8 mouse cellular contexts compared by ENCODE assay signal in the genomic region with DNA sequence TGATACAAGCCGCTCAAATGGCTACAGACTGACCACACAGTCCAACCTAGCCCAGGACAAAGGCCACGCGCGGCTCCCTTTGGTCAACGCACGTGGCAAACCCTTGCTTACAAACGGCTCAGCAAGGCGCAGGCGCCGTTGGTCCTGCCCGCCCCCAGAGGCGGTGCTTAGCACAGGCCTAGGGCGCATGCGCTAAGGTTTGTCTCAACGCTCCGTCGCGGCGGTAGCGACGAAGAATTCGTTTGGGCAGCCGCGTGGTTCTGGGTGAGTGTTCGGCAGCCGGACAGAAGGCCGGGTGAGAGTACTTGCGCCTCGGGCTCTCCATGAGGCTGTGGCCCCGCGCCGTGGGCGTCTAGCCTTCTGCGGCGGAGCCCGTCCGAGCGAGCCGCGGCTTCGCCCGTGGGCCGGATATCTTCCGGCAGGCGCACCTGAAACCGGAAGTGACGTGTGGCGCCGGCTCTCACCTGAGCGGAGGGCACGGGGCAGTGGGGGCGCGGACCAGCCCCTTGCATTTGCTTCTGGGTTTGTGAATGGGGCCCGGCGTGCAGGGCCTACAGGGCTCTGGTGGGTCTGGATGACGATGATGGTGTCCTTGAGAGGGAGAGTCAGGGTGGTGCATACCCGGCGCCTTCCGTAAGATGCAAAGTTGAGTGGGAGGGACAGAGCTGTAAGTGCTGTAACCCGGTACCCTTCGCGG. TPM values are rescaled to one million over a fixed set of nuclear protein-coding genes. Genes with fewer than 3 reads are reported as not detected.
DNase-seq lines count a peak whose midpoint lies in the region; ATAC-seq and TF ChIP-seq lines count a peak whose summit lies in the region.

A gene (plus strand): TSS at position 186 of the 697 bp plus-strand sequence.

- no peak for TF ChIP-seq EP300 in ES-Bruce4 (IDR thresholded peaks at IDR 0.05; ENCODE audit: insufficient read depth, low read depth, low read length)

- intact Hi-C loops in heart, postnatal 25 days (cut with DNase I), result no loop called here

- WGBS in forebrain, embryonic 14.5 days, result under 1% methylated on average over 60 of the region's 62 CpGs
- WGBS in lung, adult 2 months, result under 1% methylated on average over 62 of the region's 62 CpGs

- H3K4me1 ChIP-seq in ES-Bruce4 (ENCODE audit: control insufficient read depth, insufficient read depth, low read length), result no peaks in the 10 kb centered on the region
- H3K4me1 ChIP-seq in forebrain, embryonic 14.5 days (ENCODE audit: control insufficient read depth, insufficient read depth, low read length), result 0 out of 2 replicates have a peak, but pooled peaks cover 6% of the 10 kb centered on the region
- peaks cover 9% of the 10 kb centered on the region for H3K4me1 ChIP-seq in lung, adult 2 months (ENCODE audit: control insufficient read depth, insufficient read depth, low read length)

- peak within 1 kb of the TSS; percentile 52 for H3K9ac ChIP-seq in ES-Bruce4 (ENCODE audit: low read depth, poor library complexity, severe bottlenecking)
- H3K9ac ChIP-seq in forebrain, embryonic 14.5 days (ENCODE audit: low read length), result peak within 1 kb of the TSS; percentile 79

- H3K36me3 ChIP-seq in ES-Bruce4 (ENCODE audit: control insufficient read depth, insufficient read depth, low read length, poor library complexity, severe bottlenecking), result no peaks in the 10 kb centered on the region
- peaks cover 19% of the 10 kb centered on the region for H3K36me3 ChIP-seq in forebrain, embryonic 14.5 days (ENCODE audit: control insufficient read depth, insufficient read depth, low read length)

- peak; percentile 89 for ATAC-seq in cerebellum, adult (ENCODE audit: insufficient number of reproducible peaks, low FRiP score, low TSS enrichment)
- ATAC-seq in forebrain, embryonic 14.5 days, result peak; percentile 97
- peak; percentile 73 for ATAC-seq in neutrophil, adult 5-6 weeks (ENCODE audit: extremely low read depth, insufficient number of reproducible peaks, low FRiP score, poor library complexity, severe bottlenecking)

- H3K4me3 ChIP-seq in ES-Bruce4 (ENCODE audit: low read depth, low read length), result peak within 1 kb of the TSS; percentile 85
- H3K4me3 ChIP-seq in forebrain, embryonic 14.5 days (ENCODE audit: low read depth, low read length), result peak within 1 kb of the TSS; percentile 71
- H3K4me3 ChIP-seq in lung, adult 2 months (replicated peaks; ENCODE audit: extremely low read depth, low read depth, low read length), result peak within 1 kb of the TSS; percentile 74

- H3K27me3 ChIP-seq in ES-Bruce4 (ENCODE audit: control insufficient read depth, insufficient read depth, low read length, poor library complexity, severe bottlenecking), result no peaks in the 10 kb centered on the region
- H3K27me3 ChIP-seq in forebrain, embryonic 14.5 days (replicated peaks; ENCODE audit: control insufficient read depth, insufficient read depth, low read length), result no peaks in the 10 kb centered on the region

- DNase-seq in forebrain, embryonic 14.5 days (ENCODE audit: low spot score), result peak; percentile 98
- DNase-seq in heart, postnatal 25 days (ENCODE audit: low spot score), result peak; percentile 82
- DNase-seq in layer of hippocampus, adult 18-20 months (ENCODE audit: low spot score in 2 of 2), result peak; percentile 91 to 94
- DNase-seq in lung, adult 2 months, result peak; percentile 93
- DNase-seq in thymus, adult 18-20 months, result peak; percentile 79 to 81

- no peak for TF ChIP-seq CTCF in ES-Bruce4 (IDR thresholded peaks at IDR 0.05; ENCODE audit: low read depth, low read length)
- TF ChIP-seq CTCF in lung, adult 2 months (IDR thresholded peaks at IDR 0.05; ENCODE audit: insufficient read depth, low read length), result no peak

- no peaks in the 10 kb centered on the region for H3K9me3 ChIP-seq in ES-Bruce4 (replicated peaks; ENCODE audit: control insufficient read depth, insufficient read depth, low read length, poor library complexity, severe bottlenecking)
- no peaks in the 10 kb centered on the region for H3K9me3 ChIP-seq in forebrain, embryonic 14.5 days (replicated peaks; ENCODE audit: control insufficient read depth, low read length)

- H3K4me2 ChIP-seq in forebrain, embryonic 14.5 days (ENCODE audit: low read length), result peak within 1 kb of the TSS; percentile 84

- TF ChIP-seq POLR2A in ES-Bruce4 (IDR thresholded peaks at IDR 0.05; ENCODE audit: insufficient read depth, low read length), result no peak
- peak; percentile 78; the same call in 1 of the 2 replicates for TF ChIP-seq POLR2A in lung, adult 2 months (IDR thresholded peaks at IDR 0.05; ENCODE audit: borderline replicate concordance, extremely low read depth, low read depth, low read length)

- no peak within 1 kb of the TSS for H3K27ac ChIP-seq in ES-Bruce4 (ENCODE audit: insufficient read depth, low read length)
- peak within 1 kb of the TSS; percentile 80 for H3K27ac ChIP-seq in forebrain, embryonic 14.5 days (ENCODE audit: low read depth, low read length)

RNA-seq across cellular contexts. Expression of the gene that starts here (rescaled TPM):
- polyA plus RNA-seq in ES-Bruce4 (2011; ENCODE audit: insufficient read depth, insufficient read length, low read depth, missing spikeins), result 22.8 and 24.6 TPM in 2 replicates
- 14.8 and 24.2 TPM in 2 replicates for polyA plus RNA-seq in forebrain, embryonic 14.5 days (2014; fragmentation: Nextera tagmentation; extraction: Ambion mirVana)
- total RNA-seq in heart, postnatal 25 days (2021), result 1 to 10 TPM; 3.8 to 4.3 TPM
- 10 to 100 TPM; 20.8 to 24.9 TPM for total RNA-seq in layer of hippocampus, adult 18-20 months (2021)
- polyA plus RNA-seq in lung, adult 2 months (2012; rRNA removed), result 3.2 and 4.8 TPM in 2 replicates
- total RNA-seq in neutrophil, adult 5-6 weeks (2017), result 28.4 and 33.1 TPM in 2 replicates
